Mouse (Mus musculus): Measurements from ENCODE around the gene Stat3. TPM values are rescaled to one million over a fixed set of nuclear protein-coding genes. Genes with fewer than 3 reads are reported as not detected.

The Stat3 gene
- total RNA-seq, 2 experiments from 2014 or later: 52.1 to 54.7 TPM

- no peak for ATAC-seq (replicated peaks; ENCODE audit: poor library complexity, severe bottlenecking)
Observed at GRCm38 (mm10) chr11:100839523-100839922, 99.8 kb downstream of the Stat3 start.

- no peak for ATAC-seq (replicated peaks; ENCODE audit: poor library complexity, severe bottlenecking)
Observed at GRCm38 (mm10) chr11:100838894-100839293, 100.4 kb downstream of the Stat3 start.

GRCm38 (mm10) chr11:100836923-100837702, 102.2 kb downstream of the Stat3 start:
- ATAC-seq (replicated peaks; ENCODE audit: poor library complexity, severe bottlenecking): no peak

Other genes starting within 250 kb of the Stat3 start
- not detected in 2 replicates for gene Zfp385c, start 247.1 kb downstream of the Stat3 start, total RNA-seq (2014; fragmentation: Nextera tagmentation)
- gene Zfp385c, start 247.1 kb downstream of the Stat3 start, total RNA-seq (2017): 0.26 TPM in 1 of 2 replicates, not detected in the other
- 4.7 and 13.9 TPM in 2 replicates for gene Dhx58, start 235.3 kb downstream of the Stat3 start, total RNA-seq (2014; fragmentation: Nextera tagmentation)
- gene Dhx58, start 235.3 kb downstream of the Stat3 start, total RNA-seq (2017): 8.2 and 17.3 TPM in 2 replicates
- gene Kat2a, start 227.1 kb downstream of the Stat3 start, total RNA-seq (2014; fragmentation: Nextera tagmentation): 50.0 and 54.4 TPM in 2 replicates
- gene Kat2a, start 227.1 kb downstream of the Stat3 start, total RNA-seq (2017): 26.0 and 34.5 TPM in 2 replicates
- not detected in 2 replicates for gene Hspb9, start 225.7 kb downstream of the Stat3 start, total RNA-seq (2014; fragmentation: Nextera tagmentation)
- gene Hspb9, start 225.7 kb downstream of the Stat3 start, total RNA-seq (2017): not detected in 2 replicates
- gene Rab5c, start 201.3 kb downstream of the Stat3 start, total RNA-seq (2014; fragmentation: Nextera tagmentation): 116 and 132 TPM in 2 replicates
- gene Rab5c, start 201.3 kb downstream of the Stat3 start, total RNA-seq (2017): 103 and 113 TPM in 2 replicates
- gene Kcnh4, start 179.6 kb downstream of the Stat3 start, total RNA-seq (2014; fragmentation: Nextera tagmentation): not detected in 2 replicates
- not detected in 2 replicates for gene Kcnh4, start 179.6 kb downstream of the Stat3 start, total RNA-seq (2017)
- gene Hcrt, start 176.6 kb downstream of the Stat3 start, total RNA-seq (2014; fragmentation: Nextera tagmentation): not detected in 2 replicates
- gene Hcrt, start 176.6 kb downstream of the Stat3 start, total RNA-seq (2017): not detected in 2 replicates
- gene Ghdc, start 168.6 kb downstream of the Stat3 start, total RNA-seq (2014; fragmentation: Nextera tagmentation): 1.8 and 1.9 TPM in 2 replicates
- 3.1 and 3.4 TPM in 2 replicates for gene Ghdc, start 168.6 kb downstream of the Stat3 start, total RNA-seq (2017)
- 35.5 and 40.5 TPM in 2 replicates for gene Stat5b, start 88.8 kb downstream of the Stat3 start, total RNA-seq (2014; fragmentation: Nextera tagmentation)
- gene Stat5b, start 88.8 kb downstream of the Stat3 start, total RNA-seq (2017): 36.8 and 37.1 TPM in 2 replicates
- 33.7 and 36.6 TPM in 2 replicates for gene Stat5a, start 80.2 kb downstream of the Stat3 start, total RNA-seq (2014; fragmentation: Nextera tagmentation)
- 28.9 and 29.0 TPM in 2 replicates for gene Stat5a, start 80.2 kb downstream of the Stat3 start, total RNA-seq (2017)
- gene Cavin1, start 31.3 kb upstream of the Stat3 start, total RNA-seq (2014; fragmentation: Nextera tagmentation): 1.1 and 1.5 TPM in 2 replicates
- 0.93 and 1.6 TPM in 2 replicates for gene Cavin1, start 31.3 kb upstream of the Stat3 start, total RNA-seq (2017)
- gene Atp6v0a1, start 69.9 kb upstream of the Stat3 start, total RNA-seq (2014; fragmentation: Nextera tagmentation): 42.7 and 66.2 TPM in 2 replicates
- 16.8 and 17.9 TPM in 2 replicates for gene Atp6v0a1, start 69.9 kb upstream of the Stat3 start, total RNA-seq (2017)
- 9.3 and 15.7 TPM in 2 replicates for gene Naglu, start 130.5 kb upstream of the Stat3 start, total RNA-seq (2014; fragmentation: Nextera tagmentation)
- gene Naglu, start 130.5 kb upstream of the Stat3 start, total RNA-seq (2017): 12.7 and 13.7 TPM in 2 replicates
- gene Hsd17b1, start 138.9 kb upstream of the Stat3 start, total RNA-seq (2014; fragmentation: Nextera tagmentation): 1.5 and 12.9 TPM in 2 replicates
- gene Hsd17b1, start 138.9 kb upstream of the Stat3 start, total RNA-seq (2017): 7.4 and 8.2 TPM in 2 replicates
- gene Coasy, start 143.0 kb upstream of the Stat3 start, total RNA-seq (2014; fragmentation: Nextera tagmentation): 26.8 and 35.8 TPM in 2 replicates
- gene Coasy, start 143.0 kb upstream of the Stat3 start, total RNA-seq (2017): 30.5 and 32.2 TPM in 2 replicates
- 76.1 and 81.6 TPM in 2 replicates for gene Mlx, start 147.7 kb upstream of the Stat3 start, total RNA-seq (2014; fragmentation: Nextera tagmentation)
- 68.2 and 82.4 TPM in 2 replicates for gene Mlx, start 147.7 kb upstream of the Stat3 start, total RNA-seq (2017)
- gene Psmc3ip, start 155.9 kb upstream of the Stat3 start, total RNA-seq (2014; fragmentation: Nextera tagmentation): 51.8 and 62.8 TPM in 2 replicates
- gene Psmc3ip, start 155.9 kb upstream of the Stat3 start, total RNA-seq (2017): 42.9 and 63.5 TPM in 2 replicates
- gene Retreg3, start 180.4 kb upstream of the Stat3 start, total RNA-seq (2014; fragmentation: Nextera tagmentation): 12.3 and 15.7 TPM in 2 replicates
- gene Retreg3, start 180.4 kb upstream of the Stat3 start, total RNA-seq (2017): 20.0 and 27.4 TPM in 2 replicates
- 27.6 and 53.4 TPM in 2 replicates for gene Tubg1, start 180.4 kb upstream of the Stat3 start, total RNA-seq (2014; fragmentation: Nextera tagmentation)
- 25.8 and 43.7 TPM in 2 replicates for gene Tubg1, start 180.4 kb upstream of the Stat3 start, total RNA-seq (2017)
- gene Tubg2, start 216.4 kb upstream of the Stat3 start, total RNA-seq (2014; fragmentation: Nextera tagmentation): not detected in 2 replicates
- gene Tubg2, start 216.4 kb upstream of the Stat3 start, total RNA-seq (2017): not detected in 2 replicates
- 0.41 and 0.83 TPM in 2 replicates for gene Cntnap1, start 231.0 kb upstream of the Stat3 start, total RNA-seq (2014; fragmentation: Nextera tagmentation)
- 0.36 and 0.65 TPM in 2 replicates for gene Cntnap1, start 231.0 kb upstream of the Stat3 start, total RNA-seq (2017)
- 1.4 TPM in 1 of 2 replicates, not detected in the other for gene Plekhh3, start 231.8 kb upstream of the Stat3 start, total RNA-seq (2014; fragmentation: Nextera tagmentation)
- gene Plekhh3, start 231.8 kb upstream of the Stat3 start, total RNA-seq (2017): 0.47 TPM in 1 of 2 replicates, not detected in the other
- not detected in 2 replicates for gene Ccr10, start 235.9 kb upstream of the Stat3 start, total RNA-seq (2014; fragmentation: Nextera tagmentation)
- 0.09 TPM in 1 of 2 replicates, not detected in the other for gene Ccr10, start 235.9 kb upstream of the Stat3 start, total RNA-seq (2017)